Mouse (Mus musculus) heart, embryonic 15.5 days (tissue): Measurements from ENCODE around the gene Cmah. TPM values are rescaled to one million over a fixed set of nuclear protein-coding genes. Genes with fewer than 3 reads are reported as not detected.
A peak's percentile ranks its signal among the peaks of the same experiment; 100 is the strongest.

ENCODE experiments used
- ATAC-seq: fragments of 200-750 bp; cut with Nextera tagmentation; replicated peaks from 2 replicates; pipeline ENCODE4 v1.8.0; 2017; ENCODE audit warnings: low read depth, moderate TSS enrichment; ENCODE audit not compliant: insufficient number of reproducible peaks, insufficient read depth, low FRiP score
- H3K27ac ChIP-seq: fragments of 300-500 bp; sonication (generic); 2 replicates; pipeline ENCODE4 v1.5.1; 2015; ENCODE audit warnings: mild to moderate bottlenecking, inconsistent platforms
- H3K27me3 ChIP-seq: fragments of 300-500 bp; sonication (generic); 2 replicates; pipeline ENCODE4 v1.6.1; 2015; ENCODE audit warnings: inconsistent platforms
- H3K36me3 ChIP-seq: fragments of 300-500 bp; sonication (generic); 2 replicates; pipeline ENCODE4 v1.6.1; 2015; ENCODE audit warnings: mild to moderate bottlenecking, inconsistent platforms
- H3K4me1 ChIP-seq: fragments of 300-500 bp; sonication (generic); replicated peaks from 2 replicates; pipeline ENCODE4 v1.6.1; 2015; ENCODE audit warnings: inconsistent platforms
- H3K4me2 ChIP-seq: fragments of 300-500 bp; sonication (generic); 2 replicates; pipeline ENCODE4 v1.6.1; 2015; ENCODE audit warnings: inconsistent platforms, mild to moderate bottlenecking, moderate library complexity
- H3K4me3 ChIP-seq: fragments of 300-500 bp; sonication (generic); 2 replicates; pipeline ENCODE4 v1.5.1; 2015; ENCODE audit warnings: mild to moderate bottlenecking, inconsistent platforms
- H3K9ac ChIP-seq: fragments of 300-500 bp; sonication (generic); 2 replicates; pipeline ENCODE4 v1.6.1; 2015; ENCODE audit warnings: mild to moderate bottlenecking, inconsistent platforms
- H3K9me3 ChIP-seq: fragments of 300-500 bp; sonication (generic); replicated peaks from 2 replicates; pipeline ENCODE4 v1.6.1; 2016; ENCODE audit warnings: inconsistent platforms
- WGBS: fragments of 180-500 bp; shearing (Covaris S2); methylation state at CpG from one replicate; pipeline ENCODE4 v1.1.7; 2015; ENCODE audit warnings: mixed read lengths; 5-methylcytosine and 5-hydroxymethylcytosine counted together
- polyA plus RNA-seq: library from polyadenylated mRNA; unstranded; fragments of >200 nt; fragmentation: Nextera tagmentation; extraction: Ambion mirVana; gene quantifications from 2 replicates; pipeline ENCODE4 v1.2.1, GENCODE M21; 2015

Gene Cmah
- polyA plus RNA-seq, 1 experiment from 2014 or later, result 0.45 TPM

- Histone ChIP-seq H3K27me3 (no peaks in the 10 kb centered on the region), H3K36me3 (no peaks in the 10 kb centered on the region), H3K4me2 (peak overlapping the region; percentile 18; the same call in 1 of the 2 replicates), H3K9me3 (no peaks in the 10 kb centered on the region), H3K4me3 (no peak overlapping the region), H3K9ac (no peak overlapping the region), H3K4me1 (peaks cover 29% of the 10 kb centered on the region), H3K27ac (peak overlapping the region; percentile 37; the same call in 1 of the 2 replicates)
- no peak for ATAC-seq
- 62% methylated on average over 14 of the region's 14 CpGs for WGBS
Measured at GRCm38 (mm10) chr13:24519976-24520647, 192.9 kb downstream of the Cmah start.

GRCm38 (mm10) chr13:24520796-24521195 lies 193.6 kb downstream of the Cmah start:
- no peaks in the 10 kb centered on the region for H3K36me3 ChIP-seq
- 87% methylated on average over 10 of the region's 10 CpGs for WGBS
- H3K4me3 ChIP-seq, result no peak overlapping the region
- no peak overlapping the region for H3K4me2 ChIP-seq
- no peak for ATAC-seq
- H3K9ac ChIP-seq, result no peak overlapping the region
- H3K27ac ChIP-seq, result 0 out of 2 replicates have a peak overlapping the region, but pooled peaks have one; percentile 29
- no peaks in the 10 kb centered on the region for H3K9me3 ChIP-seq
- peaks cover 33% of the 10 kb centered on the region for H3K4me1 ChIP-seq
- no peaks in the 10 kb centered on the region for H3K27me3 ChIP-seq

DNA sequence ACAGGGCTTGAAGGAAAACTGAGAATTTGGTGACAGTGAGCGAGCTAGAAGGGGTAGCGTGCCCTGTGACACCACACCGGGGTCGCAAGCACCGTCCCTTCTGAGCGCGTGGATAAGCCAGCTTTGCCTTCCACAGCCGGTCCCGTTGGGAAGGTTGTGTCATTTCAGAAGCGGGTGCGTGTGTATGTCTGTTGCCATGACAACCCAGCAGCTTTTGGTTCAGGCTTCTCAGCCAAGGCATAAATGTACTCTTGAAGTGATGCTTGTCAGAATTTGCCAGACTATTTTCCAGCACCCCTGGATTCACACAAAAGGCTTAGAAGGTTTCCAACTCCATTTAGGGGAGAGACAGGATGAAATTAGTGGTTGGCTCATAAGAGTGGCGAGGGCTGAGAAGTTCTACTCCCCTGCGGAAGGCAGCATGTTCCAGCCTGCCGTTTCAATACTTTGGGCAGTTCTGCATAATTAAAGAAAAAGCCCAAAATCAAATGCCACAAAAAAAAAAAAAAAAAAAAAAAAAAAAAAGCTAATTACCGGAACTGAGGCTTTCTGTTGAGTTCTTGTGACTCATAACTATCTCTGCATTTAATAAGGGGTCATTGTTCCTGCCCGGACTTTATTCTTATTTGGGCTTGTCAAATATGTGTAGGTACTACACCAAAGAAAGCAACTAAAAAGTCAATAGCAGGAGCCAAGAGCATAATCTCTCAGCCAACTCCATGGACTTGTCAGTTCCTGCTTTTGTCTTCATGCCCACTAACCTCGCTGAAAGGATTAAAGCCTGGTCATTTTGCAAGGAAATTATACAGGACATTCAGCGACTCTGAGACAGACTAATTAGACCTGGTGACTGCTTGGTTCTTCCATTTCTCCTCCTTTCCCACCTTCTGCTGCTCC lies 194.5 kb downstream of the Cmah start:
- peak overlapping the region; percentile 29; the same call in 1 of the 2 replicates for H3K27ac ChIP-seq
- peaks cover 33% of the 10 kb centered on the region for H3K4me1 ChIP-seq
- no peaks in the 10 kb centered on the region for H3K27me3 ChIP-seq
- no peaks in the 10 kb centered on the region for H3K36me3 ChIP-seq
- H3K4me2 ChIP-seq, result no peak overlapping the region
- no peak overlapping the region for H3K4me3 ChIP-seq
- H3K9me3 ChIP-seq, result no peaks in the 10 kb centered on the region
- no peak overlapping the region for H3K9ac ChIP-seq
- no peak for ATAC-seq
- WGBS, result 66% methylated on average over 18 of the region's 18 CpGs

DNA sequence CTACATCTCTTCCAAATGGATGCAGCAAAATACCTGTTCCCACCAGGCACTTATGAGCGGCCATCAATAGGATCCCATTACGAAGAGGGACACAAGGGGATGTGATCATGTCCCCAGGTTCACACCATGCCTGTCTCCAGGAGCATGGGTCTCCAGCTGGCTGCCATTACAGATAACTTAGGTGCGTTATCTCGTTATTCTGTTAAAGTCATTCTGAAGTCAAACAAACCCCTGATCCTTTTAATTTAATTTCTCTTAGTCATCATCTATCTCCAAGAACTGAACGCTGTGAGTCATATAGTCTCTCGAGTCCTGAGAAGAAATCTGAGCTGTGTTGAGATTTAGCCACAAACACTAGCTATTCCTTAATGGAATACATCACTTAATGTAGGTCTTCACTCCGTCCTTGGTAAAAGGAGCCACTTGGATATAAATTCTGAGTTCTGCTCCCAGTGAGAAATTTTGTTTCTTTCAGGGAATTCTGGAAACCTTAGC lies 195.2 kb downstream of the Cmah start:
- H3K27me3 ChIP-seq, result no peaks in the 10 kb centered on the region
- no peak overlapping the region for H3K4me2 ChIP-seq
- no peak overlapping the region for H3K4me3 ChIP-seq
- no peaks in the 10 kb centered on the region for H3K9me3 ChIP-seq
- H3K4me1 ChIP-seq, result peaks cover 37% of the 10 kb centered on the region
- no peak overlapping the region for H3K27ac ChIP-seq
- 75% methylated on average over 7 of the region's 7 CpGs for WGBS
- H3K9ac ChIP-seq, result no peak overlapping the region
- no peaks in the 10 kb centered on the region for H3K36me3 ChIP-seq
- ATAC-seq, result no peak

- 71% methylated on average over 4 of the region's 4 CpGs for WGBS
- Histone ChIP-seq H3K4me2 (no peak overlapping the region), H3K36me3 (no peaks in the 10 kb centered on the region), H3K4me1 (peaks cover 37% of the 10 kb centered on the region), H3K27ac (no peak overlapping the region), H3K27me3 (no peaks in the 10 kb centered on the region), H3K4me3 (no peak overlapping the region), H3K9ac (no peak overlapping the region), H3K9me3 (no peaks in the 10 kb centered on the region)
- no peak for ATAC-seq
Measured at GRCm38 (mm10) chr13:24523587-24524221, 196.5 kb downstream of the Cmah start.

GRCm38 (mm10) chr13:24524468-24524867 lies 197.3 kb downstream of the Cmah start:
- Histone ChIP-seq H3K27ac (no peak overlapping the region), H3K9me3 (no peaks in the 10 kb centered on the region), H3K4me1 (peaks cover 31% of the 10 kb centered on the region), H3K4me2 (no peak overlapping the region), H3K27me3 (no peaks in the 10 kb centered on the region), H3K9ac (no peak overlapping the region), H3K36me3 (no peaks in the 10 kb centered on the region), H3K4me3 (no peak overlapping the region)
- 61% methylated on average over 1 of the region's 1 CpGs for WGBS
- ATAC-seq, result no peak

- Histone ChIP-seq H3K4me2 (no peak overlapping the region), H3K27me3 (no peaks in the 10 kb centered on the region), H3K9me3 (no peaks in the 10 kb centered on the region), H3K4me1 (peaks cover 22% of the 10 kb centered on the region), H3K36me3 (no peaks in the 10 kb centered on the region), H3K9ac (no peak overlapping the region), H3K4me3 (no peak overlapping the region), H3K27ac (no peak overlapping the region)
- 46% methylated on average over 3 of the region's 3 CpGs for WGBS
- no peak for ATAC-seq
Measured at GRCm38 (mm10) chr13:24525551-24525950, 198.3 kb downstream of the Cmah start.

DNA sequence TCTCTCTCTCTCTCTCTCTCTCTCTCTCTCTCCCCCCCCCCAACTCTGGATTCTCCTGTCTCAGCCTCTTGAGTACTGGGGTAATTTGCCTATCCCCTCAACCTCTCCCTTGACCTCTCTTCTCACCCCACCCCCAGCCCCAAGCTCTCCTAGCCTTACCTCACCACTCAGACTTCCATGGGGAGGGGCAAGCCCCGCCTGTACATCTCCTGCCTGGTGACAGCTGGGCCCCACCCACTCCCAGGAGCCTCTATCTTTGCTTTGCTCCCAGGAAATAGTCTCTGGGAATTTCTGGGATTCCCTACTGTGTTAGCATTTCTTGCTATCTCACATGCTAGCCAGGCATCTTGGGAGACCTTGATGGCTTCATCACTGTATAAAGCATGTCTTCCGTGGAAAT lies 199.7 kb downstream of the Cmah start:
- Histone ChIP-seq H3K36me3 (no peaks in the 10 kb centered on the region), H3K4me2 (no peak overlapping the region), H3K27me3 (no peaks in the 10 kb centered on the region), H3K4me3 (no peak overlapping the region), H3K27ac (no peak overlapping the region), H3K9ac (no peak overlapping the region), H3K4me1 (peaks cover 11% of the 10 kb centered on the region), H3K9me3 (no peaks in the 10 kb centered on the region)
- ATAC-seq, result no peak
- 64% methylated on average over 2 of the region's 2 CpGs for WGBS

Other genes with a start within 250 kb of the Cmah start
- 6.7 and 10.7 TPM in 2 replicates for gene Carmil1, start 46.6 kb upstream of the Cmah start, polyA plus RNA-seq